Comparison of ENCODE assay signal across 9 mouse cellular contexts in genomic region chr11:117315309-117315708, GRCm38 (mm10).
DNase-seq lines count a peak whose midpoint lies in the region; ATAC-seq and TF ChIP-seq lines count a peak whose summit lies in the region.
"Had no signal": no experiment of that assay in that cellular context is flagged by ENCODE, and none has a peak within 500 bp of the region (broad histone marks: within the 10 kb centered on the region; RNA-seq: fewer than 3 reads in every experiment).

No protein-coding gene starts in this region.

- TF ChIP-seq CTCF in intestine, postnatal 0 days (IDR thresholded peaks at IDR 0.05; ENCODE audit: low read depth), result no peak

- WGBS in intestine, postnatal 0 days, result 50% methylated on average over 11 of the region's 11 CpGs

- ATAC-seq in intestine, postnatal 0 days, result no peak
- no peak for ATAC-seq in megakaryocyte, adult 5-6 weeks (ENCODE audit: poor library complexity, severe bottlenecking)

- no peaks in the 10 kb centered on the region for H3K27me3 ChIP-seq in intestine, postnatal 0 days (replicated peaks; ENCODE audit: control insufficient read depth, insufficient read depth, low read length)

- peak overlapping the region; percentile 28 for H3K27ac ChIP-seq in intestine, postnatal 0 days (ENCODE audit: low read depth, low read length)

- H3K4me1 ChIP-seq in intestine, postnatal 0 days (replicated peaks; ENCODE audit: control insufficient read depth, insufficient read depth, low read length), result peaks cover 39% of the 10 kb centered on the region

- H3K4me3 ChIP-seq in intestine, postnatal 0 days (ENCODE audit: low read depth, low read length), result no peak overlapping the region
- H3K4me3 ChIP-seq: erythroblast, embryonic 14.5 days had no signal

- peak; percentile 35 to 59 for DNase-seq in layer of hippocampus, postnatal 14 days (ENCODE audit: low spot score in 2 of 2)
- DNase-seq in layer of hippocampus, adult 9-10 months (ENCODE audit: low spot score), result no peak
- peak; percentile 85 for DNase-seq in NIH3T3 (ENCODE audit: low read depth)
- DNase-seq in gastrocnemius, postnatal 14 days, result peak; percentile 79
- DNase-seq in T-cell, adult 2 months (ENCODE audit: low spot score), result no peak
- DNase-seq in testis, postnatal 10 days (ENCODE audit: low spot score), result no peak

- H3K9me3 ChIP-seq in intestine, postnatal 0 days (ENCODE audit: control insufficient read depth), result no peaks in the 10 kb centered on the region

- intact Hi-C loops in gastrocnemius, postnatal 14 days (cut with DNase I; ENCODE audit: low total_unique reads), result loop anchor here (10.0 kb wide), 1 partner anchor 81 kb away; no protein-coding TSS in a partner anchor

- no peak overlapping the region for H3K4me2 ChIP-seq in intestine, postnatal 0 days (replicated peaks; ENCODE audit: low read depth)

- H3K9ac ChIP-seq in intestine, postnatal 0 days (ENCODE audit: low read depth, low read length), result no peak overlapping the region

- H3K36me3 ChIP-seq in intestine, postnatal 0 days (ENCODE audit: control insufficient read depth, insufficient read depth), result no peaks in the 10 kb centered on the region; the same call in 1 of the 2 replicates

Comparison
In these comparisons a context has a peak if more than half of its experiments do, and no peak if none do; other contexts are left out.
1. DNase-seq: peak in layer of hippocampus, postnatal 14 days (2 of 2), NIH3T3 (single experiment) and gastrocnemius, postnatal 14 days (single experiment); none in layer of hippocampus, adult 9-10 months (single experiment), T-cell, adult 2 months (single experiment) and testis, postnatal 10 days (single experiment).